Mouse (Mus musculus) embryonic facial prominence, embryonic 10.5 days (tissue): ENCODE measurements around the gene Klk4. TPM values are rescaled to one million over a fixed set of nuclear protein-coding genes. Genes with fewer than 3 reads are reported as not detected.

ENCODE experiments used
- DNase-seq: peaks from one replicate; pipeline ENCODE4 v3.0.0-alpha.2; 2017; ENCODE audit warnings: low spot score
- H3K27ac ChIP-seq: fragments of 300-500 bp; sonication (generic); replicated peaks from 2 replicates; pipeline ENCODE4 v1.5.1; 2016; ENCODE audit warnings: mild to moderate bottlenecking
- H3K27me3 ChIP-seq: fragments of 300-500 bp; sonication (generic); replicated peaks from 2 replicates; pipeline ENCODE4 v1.6.1; 2016; ENCODE audit warnings: low read depth, mild to moderate bottlenecking; ENCODE audit not compliant: poor library complexity, severe bottlenecking
- H3K36me3 ChIP-seq: fragments of 300-500 bp; sonication (generic); replicated peaks from 2 replicates; pipeline ENCODE4 v1.6.1; 2016; ENCODE audit warnings: mild to moderate bottlenecking, moderate library complexity
- H3K4me1 ChIP-seq: fragments of 300-500 bp; sonication (generic); 2 replicates; pipeline ENCODE4 v1.6.1; 2016
- H3K4me3 ChIP-seq: fragments of 300-500 bp; sonication (generic); 2 replicates; pipeline ENCODE4 v1.5.1; 2016; ENCODE audit warnings: mild to moderate bottlenecking, moderate library complexity
- H3K9me3 ChIP-seq: fragments of 300-500 bp; sonication (generic); 2 replicates; pipeline ENCODE4 v1.6.1; 2016; ENCODE audit warnings: mild to moderate bottlenecking
- WGBS: fragments of 180-500 bp; shearing (Covaris S2); methylation state at CpG from one replicate; pipeline ENCODE4 v1.1.7; 2016; 5-methylcytosine and 5-hydroxymethylcytosine counted together
- polyA plus RNA-seq: library from polyadenylated mRNA; unstranded; fragments of >200 nt; fragmentation: Nextera tagmentation; extraction: Ambion mirVana; gene quantifications from 2 replicates; pipeline ENCODE4 v1.2.1, GENCODE M21; 2016

Klk4 gene
- polyA plus RNA-seq, 1 experiment from 2014 or later: not detected

DNA sequence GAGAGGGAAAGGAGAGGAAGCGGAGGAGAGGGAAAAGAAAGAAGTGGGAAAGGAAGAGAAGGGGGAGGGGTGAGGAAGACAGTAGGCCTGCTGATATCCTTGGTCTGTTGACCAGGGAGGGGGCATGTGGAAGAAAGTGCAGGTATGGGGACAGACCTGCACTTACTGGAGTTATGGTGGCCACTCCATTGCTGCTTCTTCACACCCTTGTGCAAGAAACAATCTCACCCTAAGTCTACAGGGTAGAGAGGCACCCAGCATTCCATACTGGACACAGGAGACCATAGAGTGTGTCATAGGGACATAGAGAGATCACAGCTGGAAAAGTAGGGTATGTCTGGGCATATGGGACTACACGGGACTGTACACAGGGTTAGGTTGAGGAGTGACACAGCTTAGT, 41.0 kb downstream of the Klk4 start:
- Histone ChIP-seq H3K4me3 (no peak overlapping the region), H3K4me1 (no peaks in the 10 kb centered on the region), H3K27me3 (no peaks in the 10 kb centered on the region), H3K27ac (no peak overlapping the region), H3K36me3 (no peaks in the 10 kb centered on the region), H3K9me3 (no peaks in the 10 kb centered on the region)
- no peak for DNase-seq
- WGBS: 82% methylated on average over 2 of the region's 2 CpGs

DNA sequence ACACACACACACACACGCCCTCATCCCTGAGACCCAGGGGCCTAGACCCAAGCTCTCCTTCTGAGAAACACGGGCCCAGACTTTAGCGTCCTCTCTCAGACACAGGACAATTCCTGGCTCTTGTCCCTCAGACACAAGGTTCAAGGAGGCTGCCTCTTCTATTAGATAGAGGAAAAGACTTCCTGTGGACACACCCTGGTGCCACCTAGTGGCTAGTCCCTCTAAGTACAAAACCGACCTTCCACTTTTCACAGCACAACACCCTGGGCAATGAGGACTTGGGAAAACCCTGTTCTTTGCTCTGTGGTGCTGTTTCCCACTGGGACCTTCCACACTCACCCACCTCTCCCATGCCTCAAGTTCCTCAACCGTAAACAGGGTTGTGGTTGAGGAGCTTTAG, 45.0 kb downstream of the Klk4 start:
- H3K27ac ChIP-seq: no peak overlapping the region
- no peak overlapping the region for H3K4me3 ChIP-seq
- H3K27me3 ChIP-seq: no peaks in the 10 kb centered on the region
- no peaks in the 10 kb centered on the region for H3K36me3 ChIP-seq
- no peaks in the 10 kb centered on the region for H3K4me1 ChIP-seq
- DNase-seq: peak; percentile 18
- 64% methylated on average over 5 of the region's 5 CpGs for WGBS
- H3K9me3 ChIP-seq: no peaks in the 10 kb centered on the region

DNA sequence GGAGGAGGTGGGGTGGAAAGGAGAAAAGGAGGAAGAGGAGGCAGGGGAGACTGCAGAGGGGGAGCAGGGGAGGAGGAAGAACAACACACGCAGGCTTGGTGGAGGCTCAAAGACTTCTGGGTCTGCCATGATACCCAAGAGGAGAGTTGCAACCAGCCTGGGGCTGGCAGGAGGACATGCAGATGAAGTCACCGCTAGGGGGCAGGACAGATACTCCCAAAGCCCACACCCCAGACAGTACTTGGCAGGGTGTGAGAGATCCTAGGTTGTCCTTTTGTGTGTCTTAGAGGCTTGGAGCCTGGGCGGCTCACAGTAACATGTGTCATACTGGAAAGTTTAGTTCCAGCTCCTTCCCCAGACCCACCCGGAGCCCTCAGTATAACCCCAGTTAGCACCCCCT, 47.6 kb downstream of the Klk4 start:
- no peaks in the 10 kb centered on the region for H3K4me1 ChIP-seq
- H3K4me3 ChIP-seq: no peak overlapping the region
- H3K27me3 ChIP-seq: no peaks in the 10 kb centered on the region
- WGBS: 44% methylated on average over 4 of the region's 4 CpGs
- H3K9me3 ChIP-seq: no peaks in the 10 kb centered on the region
- DNase-seq: peak; percentile 30
- H3K27ac ChIP-seq: no peak overlapping the region
- H3K36me3 ChIP-seq: no peaks in the 10 kb centered on the region

DNA sequence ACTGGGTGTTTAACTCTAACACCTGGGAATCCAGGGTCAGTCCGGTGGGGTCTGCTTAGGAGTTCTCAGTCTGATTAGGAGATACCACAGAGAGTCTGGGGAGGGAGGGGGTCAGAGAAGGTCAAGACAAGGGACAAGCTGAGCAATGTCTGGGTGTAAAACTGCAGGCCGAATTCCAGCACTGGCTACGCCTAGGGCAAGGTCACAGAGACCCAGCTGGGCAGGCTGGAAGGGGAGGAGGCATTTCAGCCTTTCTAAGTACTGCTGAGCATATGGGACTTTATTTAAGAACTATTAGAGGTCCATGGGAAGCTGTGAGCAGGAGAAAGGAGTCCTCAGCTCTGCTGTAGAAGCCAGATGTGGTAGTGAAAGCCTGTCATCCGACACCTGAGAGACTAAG, 51.4 kb downstream of the Klk4 start:
- no peak overlapping the region for H3K27ac ChIP-seq
- DNase-seq: no peak
- H3K4me3 ChIP-seq: no peak overlapping the region
- no peaks in the 10 kb centered on the region for H3K27me3 ChIP-seq
- no peaks in the 10 kb centered on the region for H3K9me3 ChIP-seq
- H3K36me3 ChIP-seq: no peaks in the 10 kb centered on the region
- WGBS: 56% methylated on average over 4 of the region's 4 CpGs
- 0 out of 2 replicates have a peak, but pooled peaks cover 3% of the 10 kb centered on the region for H3K4me1 ChIP-seq

DNA sequence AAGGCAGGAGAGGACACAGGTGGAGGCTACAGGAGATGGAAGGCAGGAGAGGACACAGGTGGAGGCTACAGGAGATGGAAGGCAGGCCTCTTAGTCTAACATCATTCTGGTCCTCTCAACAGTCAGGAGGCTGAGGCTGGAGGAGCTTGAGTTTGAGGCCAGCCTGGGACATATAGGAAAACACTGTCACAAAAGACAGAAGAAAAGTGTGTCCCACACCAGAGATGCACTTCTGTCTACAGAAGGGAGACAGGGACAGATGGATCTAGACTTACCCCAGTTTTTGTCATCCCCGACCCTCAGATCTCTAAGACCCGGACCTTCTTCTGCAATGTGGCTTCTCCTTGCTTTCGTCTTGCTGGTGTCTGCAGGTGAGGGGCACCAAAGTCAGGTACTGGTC, 52.5 kb downstream of the Klk4 start, which contains the start of gene Klk15:
Gene Klk15 (plus strand): TSS at position 301 of the 400 bp plus-strand sequence.
- WGBS: 93% methylated on average over 3 of the region's 3 CpGs

DNA sequence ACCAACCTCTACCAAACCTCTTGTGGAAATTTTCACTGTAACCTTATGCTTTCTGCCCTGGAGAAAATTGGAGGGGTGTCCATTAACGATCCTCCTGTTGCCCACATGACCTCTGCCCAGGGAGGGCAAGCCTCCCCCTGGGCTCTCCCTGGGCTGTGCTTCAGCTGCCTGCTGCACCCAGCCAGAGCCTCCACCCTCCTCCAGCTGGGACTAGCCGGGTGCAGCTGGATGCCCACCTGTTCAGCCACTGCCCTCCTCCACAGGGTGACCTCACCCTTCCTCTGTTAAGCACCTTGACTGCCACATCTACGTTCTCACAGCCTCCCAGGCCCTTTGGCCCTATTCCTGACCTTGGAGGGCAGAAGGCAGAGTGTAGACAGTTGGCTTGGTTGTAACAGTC, 53.8 kb downstream of the Klk4 start:
- Histone ChIP-seq H3K4me3 (no peak overlapping the region), H3K36me3 (no peaks in the 10 kb centered on the region), H3K27ac (no peak overlapping the region), H3K4me1 (0 out of 2 replicates have a peak, but pooled peaks cover 3% of the 10 kb centered on the region), H3K27me3 (no peaks in the 10 kb centered on the region), H3K9me3 (no peaks in the 10 kb centered on the region)
- no peak for DNase-seq
- WGBS: 59% methylated on average over 3 of the region's 3 CpGs

More for the DNA sequence above, 52.5 kb downstream of the Klk4 start, which contains the start of gene Klk15:
- Histone ChIP-seq H3K36me3 (no peaks in the 10 kb centered on the region), H3K4me1 (0 out of 2 replicates have a peak, but pooled peaks cover 3% of the 10 kb centered on the region), H3K4me3 (no peak within 1 kb of the TSS), H3K9me3 (no peaks in the 10 kb centered on the region), H3K27me3 (no peaks in the 10 kb centered on the region), H3K27ac (no peak within 1 kb of the TSS)
- no peak for DNase-seq

Other genes with a start within 250 kb of the Klk4 start
- gene Ceacam18, start 246.5 kb upstream of the Klk4 start, polyA plus RNA-seq: not detected in 2 replicates
- 0.25 and 0.52 TPM in 2 replicates for gene Siglece, start 221.0 kb upstream of the Klk4 start, polyA plus RNA-seq
- gene Ctu1, start 209.1 kb upstream of the Klk4 start, polyA plus RNA-seq: 18.1 and 18.7 TPM in 2 replicates
- gene Klk14, start 190.7 kb upstream of the Klk4 start, polyA plus RNA-seq: not detected in 2 replicates
- gene Klk13, start 168.6 kb upstream of the Klk4 start, polyA plus RNA-seq: 0.24 and 0.56 TPM in 2 replicates
- gene Klk12, start 112.3 kb upstream of the Klk4 start, polyA plus RNA-seq: not detected in 2 replicates
- 0.11 TPM in 1 of 2 replicates, not detected in the other for gene Klk11, start 106.6 kb upstream of the Klk4 start, polyA plus RNA-seq
- gene Klk10, start 100.1 kb upstream of the Klk4 start, polyA plus RNA-seq: 0.25 and 0.39 TPM in 2 replicates
- gene Klk9, start 89.3 kb upstream of the Klk4 start, polyA plus RNA-seq: 0.10 and 0.16 TPM in 2 replicates
- gene Klk8, start 83.6 kb upstream of the Klk4 start, polyA plus RNA-seq: 17.5 and 17.9 TPM in 2 replicates
- gene Klk7, start 69.9 kb upstream of the Klk4 start, polyA plus RNA-seq: not detected in 2 replicates
- gene Klk6, start 56.7 kb upstream of the Klk4 start, polyA plus RNA-seq: not detected in 2 replicates
- not detected in 2 replicates for gene Klk5, start 39.2 kb upstream of the Klk4 start, polyA plus RNA-seq
- not detected in 2 replicates for gene Klk15, start 52.6 kb downstream of the Klk4 start, polyA plus RNA-seq
- gene Klk1b8, start 69.5 kb downstream of the Klk4 start, polyA plus RNA-seq: not detected in 2 replicates
- gene Klk1b1, start 85.6 kb downstream of the Klk4 start, polyA plus RNA-seq: not detected in 2 replicates
- gene Klk1b9, start 94.9 kb downstream of the Klk4 start, polyA plus RNA-seq: not detected in 2 replicates
- not detected in 2 replicates for gene Klk1b11, start 114.7 kb downstream of the Klk4 start, polyA plus RNA-seq
- gene Klk1b26, start 131.0 kb downstream of the Klk4 start, polyA plus RNA-seq: not detected in 2 replicates
- not detected in 2 replicates for gene Klk1b27, start 171.1 kb downstream of the Klk4 start, polyA plus RNA-seq
- gene Klk1b21, start 221.2 kb downstream of the Klk4 start, polyA plus RNA-seq: not detected in 2 replicates
- not detected in 2 replicates for gene Klk1b22, start 231.5 kb downstream of the Klk4 start, polyA plus RNA-seq